Mouse (Mus musculus) brain, embryonic 14.5 days (tissue): Measurements from ENCODE around the gene Nolc1. TPM values are rescaled to one million over a fixed set of nuclear protein-coding genes. Genes with fewer than 3 reads are reported as not detected.

Experiments used
- DNase-seq: peaks from one replicate; pipeline ENCODE4 v3.0.0-alpha.2; 2011; ENCODE audit warnings: low read depth
- CTCF ChIP-seq: fragments of 200-500 bp; IDR thresholded peaks from 2 replicates; pipeline ENCODE4 v1.5.1; 2012; ENCODE audit warnings: inconsistent platforms, mild to moderate bottlenecking, moderate library complexity, borderline replicate concordance; ENCODE audit not compliant: insufficient read depth, insufficient read length; ENCODE audit errors: extremely low read depth
- POLR2A ChIP-seq: fragments of 200-500 bp; IDR thresholded peaks from 2 replicates; pipeline ENCODE4 v1.6.1; 2012; ENCODE audit warnings: mild to moderate bottlenecking, inconsistent platforms, borderline replicate concordance; ENCODE audit not compliant: poor library complexity, insufficient read depth, insufficient read length, severe bottlenecking; ENCODE audit errors: extremely low read depth
- polyA plus RNA-seq: library from polyadenylated mRNA; depleted of rRNA; stranded (reverse); fragments of >200 nt; gene quantifications from 2 replicates; pipeline ENCODE4 v1.2.3, GENCODE M21; 2012

Gene Nolc1
- polyA plus RNA-seq, 1 experiment, result 54.5 TPM

- no peak for DNase-seq
- TF ChIP-seq POLR2A, result no peak
- TF ChIP-seq CTCF, result no peak
Measured at GRCm38 (mm10) chr19:46060845-46061244, 14.8 kb upstream of the Nolc1 start.

- no peak for TF ChIP-seq CTCF
- no peak for TF ChIP-seq POLR2A
- no peak for DNase-seq
Measured at GRCm38 (mm10) chr19:46068054-46068453, 7.6 kb upstream of the Nolc1 start.

- TF ChIP-seq POLR2A (no peak), CTCF (no peak)
- no peak for DNase-seq
Measured at GRCm38 (mm10) chr19:46073285-46073684, 2.4 kb upstream of the Nolc1 start.

- TF ChIP-seq POLR2A, result no peak
- TF ChIP-seq CTCF, result no peak
- no peak for DNase-seq
Measured at GRCm38 (mm10) chr19:46074266-46074665, 1.4 kb upstream of the Nolc1 start.

GRCm38 (mm10) chr19:46078535-46078934, 2.9 kb downstream of the Nolc1 start:
- no peak for DNase-seq
- no peak for TF ChIP-seq CTCF
- TF ChIP-seq POLR2A, result no peak

GRCm38 (mm10) chr19:46085185-46085584, 9.5 kb downstream of the Nolc1 start:
- no peak for DNase-seq
- TF ChIP-seq POLR2A (no peak), CTCF (no peak)

- TF ChIP-seq CTCF (peak; percentile 63; the same call in 1 of the 2 replicates), POLR2A (no peak)
- DNase-seq, result peak; percentile 84
Measured at GRCm38 (mm10) chr19:46086337-46086736, 10.7 kb downstream of the Nolc1 start.

- no peak for DNase-seq
- TF ChIP-seq CTCF, result no peak
- TF ChIP-seq POLR2A, result no peak
Measured at GRCm38 (mm10) chr19:46087871-46088270, 12.2 kb downstream of the Nolc1 start.

- no peak for TF ChIP-seq CTCF
- DNase-seq, result no peak
Measured at GRCm38 (mm10) chr19:46091641-46092040, 16.0 kb downstream of the Nolc1 start.

GRCm38 (mm10) chr19:46094144-46094543, 18.5 kb downstream of the Nolc1 start:
- TF ChIP-seq POLR2A, result no peak
- no peak for TF ChIP-seq CTCF
- no peak for DNase-seq

GRCm38 (mm10) chr19:46095291-46095690, 19.6 kb downstream of the Nolc1 start:
- TF ChIP-seq CTCF (no peak), POLR2A (no peak)

GRCm38 (mm10) chr19:46096396-46096795, 20.7 kb downstream of the Nolc1 start:
- DNase-seq, result no peak
- TF ChIP-seq POLR2A (no peak), CTCF (no peak)

More at GRCm38 (mm10) chr19:46095291-46095690, 19.6 kb downstream of the Nolc1 start:
- DNase-seq, result no peak
